Mouse (Mus musculus) adrenal gland, postnatal 10 days (tissue): Measurements from ENCODE around the gene Zfpl1. TPM values are rescaled to one million over a fixed set of nuclear protein-coding genes. Genes with fewer than 3 reads are reported as not detected.
"Not testable (repeated sequence)": the region's sequence is repeated elsewhere in the genome, so short reads cannot be mapped to it uniquely, and the experiment has no call there.

Experiments
- DNase-seq: peaks from one replicate; pipeline ENCODE4 v3.0.0; 2021; ENCODE audit warnings: mixed read lengths
- long read RNA-seq, 2 experiments: library from polyadenylated mRNA; stranded (forward); transcript quantifications; one replicate each; pipeline ENCODE4 v2.0.0; 2021
- total RNA-seq, 2 experiments: library from RNA; stranded (reverse); gene quantifications; 2 replicates each; pipeline ENCODE4 v1.2.3; 2021

Gene Zfpl1
- 10 to 100 TPM; 33.5 to 33.6 TPM for total RNA-seq
- long read RNA-seq, experiment 1, transcript Zfpl1-201 (8 exons, 1,287 nt) = minor isoform, 12 of 42 reads
- long read RNA-seq, experiment 1, transcript Zfpl1-208 (8 exons, 922 nt) = major isoform, 14 of 42 reads
- long read RNA-seq, experiment 1, partial matches to known transcripts = 12 of 42 reads
- long read RNA-seq, experiment 1, other reads (novel, unspliced or antisense) = 4 of 42 reads
- long read RNA-seq, experiment 2, transcript Zfpl1-201 (8 exons, 1,287 nt) = minor isoform, 12 of 42 reads
- long read RNA-seq, experiment 2, transcript Zfpl1-208 (8 exons, 922 nt) = major isoform, 19 of 42 reads
- long read RNA-seq, experiment 2, partial matches to known transcripts = 8 of 42 reads
- long read RNA-seq, experiment 2, other reads (novel, unspliced or antisense) = 3 of 42 reads

- DNase-seq = peak; percentile 97
These were observed at the start of gene Zfpl1, which contains the start of gene Cdca5 for GRCm38 (mm10) chr19:6084478-6085248. Gene Zfpl1, minus strand, starts transcription at chr19:6084956. Gene Cdca5, plus strand, starts transcription at chr19:6084983.

GRCm38 (mm10) chr19:6133197-6133596, 48.4 kb upstream of the Zfpl1 start:
- DNase-seq = not testable (repeated sequence)

GRCm38 (mm10) chr19:6132171-6132827, 47.5 kb upstream of the Zfpl1 start:
- no peak for DNase-seq

GRCm38 (mm10) chr19:6130414-6131128, 45.8 kb upstream of the Zfpl1 start:
- DNase-seq = not testable (repeated sequence)

GRCm38 (mm10) chr19:6127760-6128341, 43.1 kb upstream of the Zfpl1 start, which contains the start of gene Snx15:
Gene Snx15, minus strand, starts transcription at chr19:6128304.
- peak; percentile 94 for DNase-seq

GRCm38 (mm10) chr19:6126789-6127580, 42.2 kb upstream of the Zfpl1 start:
- DNase-seq = no peak

- peak; percentile 75 for DNase-seq
These were observed 41.5 kb upstream of the Zfpl1 start for GRCm38 (mm10) chr19:6126289-6126688.

- DNase-seq = no peak
These were observed 40.1 kb upstream of the Zfpl1 start for GRCm38 (mm10) chr19:6124898-6125297.

- no peak for DNase-seq
These were observed 38.6 kb upstream of the Zfpl1 start for GRCm38 (mm10) chr19:6123330-6123729.

- DNase-seq = no peak
These were observed 37.0 kb upstream of the Zfpl1 start for GRCm38 (mm10) chr19:6121761-6122160.

GRCm38 (mm10) chr19:6118677-6119185, 34.0 kb upstream of the Zfpl1 start:
- DNase-seq = no peak

- peak; percentile 91 for DNase-seq
These were observed 33.4 kb upstream of the Zfpl1 start, which contains the start of gene Sac3d1 for GRCm38 (mm10) chr19:6117986-6118676. Gene Sac3d1, minus strand, starts transcription at chr19:6118650.

GRCm38 (mm10) chr19:6117346-6117985, 32.7 kb upstream of the Zfpl1 start:
- DNase-seq = no peak

GRCm38 (mm10) chr19:6116113-6116850, 31.5 kb upstream of the Zfpl1 start:
- peak; percentile 82 for DNase-seq

- DNase-seq = no peak
These were observed 28.4 kb upstream of the Zfpl1 start for GRCm38 (mm10) chr19:6113116-6113515.

- no peak for DNase-seq
These were observed 20.8 kb upstream of the Zfpl1 start, which contains the start of gene Naaladl1 for GRCm38 (mm10) chr19:6105586-6105985. Gene Naaladl1, plus strand, starts transcription at chr19:6105782.

GRCm38 (mm10) chr19:6104476-6104875, 19.7 kb upstream of the Zfpl1 start:
- DNase-seq = no peak

- DNase-seq = no peak
These were observed 17.6 kb upstream of the Zfpl1 start for GRCm38 (mm10) chr19:6102169-6102853.
